Mouse (Mus musculus) inflammation-experienced regulatory T-cells (primary cell): Measurements from ENCODE around the gene Gm45623. TPM values are rescaled to one million over a fixed set of nuclear protein-coding genes. Genes with fewer than 3 reads are reported as not detected.

ENCODE experiments used
- polyA plus RNA-seq, 2 experiments: library from polyadenylated mRNA; unstranded; fragments of 100-300 nt; shearing (Covaris generic); gene quantifications; one replicate each; pipeline ENCODE4 v1.2.1; 2017

The Gm45623 gene
- under 1 TPM in 1 of 2 experiments, not detected in 1; 0.51 TPM for polyA plus RNA-seq

DNA sequence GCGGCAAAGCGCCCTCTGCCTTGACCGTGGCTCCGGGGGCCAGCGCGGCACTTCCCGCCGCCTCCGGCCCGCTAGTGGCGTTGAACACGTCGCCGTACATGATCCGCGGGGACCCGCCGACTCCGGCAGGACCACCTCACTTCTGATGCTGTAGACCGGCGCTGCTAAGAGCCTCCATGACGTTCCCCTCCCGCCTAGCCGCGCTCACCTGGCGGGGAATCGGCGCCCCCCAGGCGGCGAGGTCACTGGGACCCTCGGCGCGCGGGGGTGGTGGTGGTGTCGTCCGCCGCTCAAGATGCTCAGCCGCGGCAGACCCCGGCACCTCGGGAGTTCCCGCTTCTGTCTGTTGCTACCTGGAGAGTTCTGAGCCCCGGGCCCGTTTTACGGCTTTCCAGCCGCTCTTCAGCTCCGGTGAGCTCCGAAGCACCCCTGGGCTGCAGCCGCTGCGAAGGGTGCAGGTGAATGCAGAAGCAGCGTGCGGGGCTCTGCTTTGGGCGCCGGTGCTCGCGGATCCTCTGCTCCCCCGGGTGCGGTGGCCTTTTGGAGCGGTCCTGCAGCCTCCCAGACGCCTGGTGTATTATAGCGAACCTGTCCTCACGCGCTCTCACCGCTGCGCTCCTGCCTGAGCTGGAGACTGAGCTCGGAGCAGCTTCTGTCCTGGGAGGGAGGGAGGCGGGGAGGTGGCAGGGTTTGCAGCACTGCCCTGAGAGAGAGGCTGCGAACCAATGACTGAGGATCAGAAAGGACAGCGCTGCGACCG lies at the start of gene Gm45623:
Gene Gm45623 (minus strand): TSS at position 636 of the 760 bp plus-strand sequence.

DNA sequence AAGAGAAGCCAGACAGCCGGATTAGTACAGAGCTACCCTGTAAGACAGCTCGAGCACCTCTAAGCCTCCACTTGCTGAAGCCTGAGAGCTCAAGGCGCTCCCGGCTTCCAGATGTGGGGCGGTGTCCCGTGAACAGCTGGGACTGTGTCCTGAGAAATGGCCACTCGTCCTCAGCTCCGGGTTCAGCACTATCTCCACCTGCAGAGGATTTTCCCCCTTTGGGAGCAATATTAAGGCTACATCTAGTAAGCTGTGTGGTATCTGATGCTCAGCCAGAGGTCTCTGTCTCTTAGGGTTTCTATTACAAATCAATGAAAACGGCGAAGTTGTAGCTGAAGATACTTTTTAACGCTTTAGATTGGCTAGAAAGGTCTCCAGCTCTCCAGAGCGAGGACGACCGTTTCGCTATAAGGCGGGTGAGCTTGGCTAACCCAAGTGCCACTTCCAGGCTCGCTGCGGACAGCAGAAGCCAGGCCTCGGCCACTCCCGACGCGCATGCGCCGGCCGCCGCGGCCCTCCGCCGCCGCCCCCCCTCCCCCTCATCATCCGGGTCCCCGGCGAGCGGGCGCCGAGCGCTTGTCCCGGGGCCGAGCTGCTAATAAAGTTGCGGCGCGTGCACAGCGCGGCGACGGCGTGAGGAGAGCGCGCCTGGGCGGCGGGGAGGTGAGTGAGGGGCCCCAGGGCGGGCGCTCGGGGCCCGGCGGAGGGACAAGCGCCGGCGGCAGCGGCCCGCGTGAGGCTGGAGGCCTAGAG lies 51.0 kb downstream of the Gm45623 start, which contains the start of gene Smad5:
Gene Smad5 (plus strand): TSS at position 542 of the 753 bp plus-strand sequence.

Other genes with a start within 250 kb of the Gm45623 start
- 1 to 10 TPM in 1 of 2 experiments, under 1 TPM in 1; 0.86 to 2.2 TPM for gene Fbxl21, start 231.4 kb downstream of the Gm45623 start, polyA plus RNA-seq
- gene Lect2, start 205.3 kb downstream of the Gm45623 start, polyA plus RNA-seq = under 1 TPM in 1 of 2 experiments, not detected in 1; 0.39 TPM
- under 1 TPM; 0.17 to 0.45 TPM for gene Tgfbi, start 144.3 kb downstream of the Gm45623 start, polyA plus RNA-seq
- 10 to 100 TPM; 14.7 to 21.0 TPM for gene Smad5, start 50.8 kb downstream of the Gm45623 start, polyA plus RNA-seq
- under 1 TPM in 1 of 2 experiments, not detected in 1; 0.48 TPM for gene Trpc7, start 142.2 kb upstream of the Gm45623 start, polyA plus RNA-seq